Mouse (Mus musculus) left cerebral cortex, adult 6 months (tissue): ENCODE measurements around the gene Mydgf. TPM values are rescaled to one million over a fixed set of nuclear protein-coding genes. Genes with fewer than 3 reads are reported as not detected.

Experiments
- long read RNA-seq, 2 experiments: library from polyadenylated mRNA; unstranded; transcript quantifications; one replicate each; pipeline ENCODE4 v2.0.0; 2019 to 2020
- polyA plus RNA-seq: library from polyadenylated mRNA; unstranded; fragments of <200 nt; fragmentation: Nextera tagmentation; gene quantifications from 2 replicates; pipeline ENCODE4 v1.2.3, GENCODE M21; 2021

The Mydgf gene
- 73.7 and 82.8 TPM in 2 replicates for polyA plus RNA-seq
- long read RNA-seq, experiment 1, transcript Mydgf-201 (6 exons, 1,710 nt) = major isoform, 152 of 159 reads
- long read RNA-seq, experiment 1, partial matches to known transcripts = 3 of 159 reads
- long read RNA-seq, experiment 1, other reads (novel, unspliced or antisense) = 4 of 159 reads
- long read RNA-seq, experiment 2, transcript Mydgf-201 (6 exons, 1,710 nt) = major isoform, 129 of 141 reads
- long read RNA-seq, experiment 2, partial matches to known transcripts = 8 of 141 reads
- long read RNA-seq, experiment 2, other reads (novel, unspliced or antisense) = 4 of 141 reads

GRCm38 (mm10) chr17:56183658-56184103, at the start of gene Mydgf:
Mydgf (minus strand) TSS chr17:56183920.

GRCm38 (mm10) chr17:56218377-56219191, 34.9 kb upstream of the Mydgf start, which contains the start of gene Dpp9:
Dpp9 (minus strand) TSS chr17:56218905.

GRCm38 (mm10) chr17:56162231-56162774, 21.4 kb downstream of the Mydgf start, which contains the start of gene Tnfaip8l1:
Tnfaip8l1 (plus strand) TSS chr17:56162477.

GRCm38 (mm10) chr17:56139858-56140595, 43.7 kb downstream of the Mydgf start, which contains the start of gene Sema6b:
Sema6b (minus strand) TSS chr17:56140343.

Other genes with a start within 250 kb of the Mydgf start
- 3.0 and 4.5 TPM in 2 replicates for gene Zfp119b, start 234.4 kb downstream of the Mydgf start, polyA plus RNA-seq
- 2.1 and 2.7 TPM in 2 replicates for gene Ebi3, start 231.3 kb downstream of the Mydgf start, polyA plus RNA-seq
- 8.7 and 10.8 TPM in 2 replicates for gene Yju2, start 224.8 kb downstream of the Mydgf start, polyA plus RNA-seq
- gene Shd, start 213.5 kb downstream of the Mydgf start, polyA plus RNA-seq = 37.4 and 37.8 TPM in 2 replicates
- 102 and 107 TPM in 2 replicates for gene Fsd1, start 197.4 kb downstream of the Mydgf start, polyA plus RNA-seq
- 0.55 and 0.91 TPM in 2 replicates for gene Stap2, start 178.3 kb downstream of the Mydgf start, polyA plus RNA-seq
- 17.4 and 132 TPM in 2 replicates for gene Mpnd, start 178.2 kb downstream of the Mydgf start, polyA plus RNA-seq
- gene Sh3gl1, start 147.3 kb downstream of the Mydgf start, polyA plus RNA-seq = 32.5 and 33.5 TPM in 2 replicates
- gene Chaf1a, start 143.5 kb downstream of the Mydgf start, polyA plus RNA-seq = 0.65 and 1.1 TPM in 2 replicates
- 83.6 and 103 TPM in 2 replicates for gene Ubxn6, start 108.9 kb downstream of the Mydgf start, polyA plus RNA-seq
- 69.1 and 75.3 TPM in 2 replicates for gene Hdgfl2, start 104.3 kb downstream of the Mydgf start, polyA plus RNA-seq
- 0.04 and 0.28 TPM in 2 replicates for gene Plin4, start 74.1 kb downstream of the Mydgf start, polyA plus RNA-seq
- gene Plin5, start 66.3 kb downstream of the Mydgf start, polyA plus RNA-seq = 0.95 and 1.1 TPM in 2 replicates
- gene Lrg1, start 61.9 kb downstream of the Mydgf start, polyA plus RNA-seq = 2.7 and 5.0 TPM in 2 replicates
- gene Sema6b, start 43.6 kb downstream of the Mydgf start, polyA plus RNA-seq = 3.8 and 23.7 TPM in 2 replicates
- gene Tnfaip8l1, start 21.4 kb downstream of the Mydgf start, polyA plus RNA-seq = 10.0 and 10.5 TPM in 2 replicates
- gene Dpp9, start 35.0 kb upstream of the Mydgf start, polyA plus RNA-seq = 17.5 and 18.3 TPM in 2 replicates
- gene Fem1a, start 72.9 kb upstream of the Mydgf start, polyA plus RNA-seq = 8.6 and 8.9 TPM in 2 replicates
- 1.8 and 3.6 TPM in 2 replicates for gene Ticam1, start 92.9 kb upstream of the Mydgf start, polyA plus RNA-seq
- gene Plin3, start 109.0 kb upstream of the Mydgf start, polyA plus RNA-seq = 8.1 and 8.5 TPM in 2 replicates
- gene Arrdc5, start 116.4 kb upstream of the Mydgf start, polyA plus RNA-seq = not detected in 2 replicates
- 0.33 TPM in 2 replicates for gene Uhrf1, start 119.4 kb upstream of the Mydgf start, polyA plus RNA-seq
- gene Kdm4b, start 142.1 kb upstream of the Mydgf start, polyA plus RNA-seq = 19.2 and 22.4 TPM in 2 replicates